Mouse (Mus musculus) frontal cortex, postnatal 36 days (tissue): ENCODE data around the gene Cap2.

Experiments
- DNase-seq, 2 experiments: peaks; one replicate each; pipeline ENCODE4 v3.0.0; 2022; ENCODE audit warnings: low spot score in 2 of 2

The Cap2 gene

DNA sequence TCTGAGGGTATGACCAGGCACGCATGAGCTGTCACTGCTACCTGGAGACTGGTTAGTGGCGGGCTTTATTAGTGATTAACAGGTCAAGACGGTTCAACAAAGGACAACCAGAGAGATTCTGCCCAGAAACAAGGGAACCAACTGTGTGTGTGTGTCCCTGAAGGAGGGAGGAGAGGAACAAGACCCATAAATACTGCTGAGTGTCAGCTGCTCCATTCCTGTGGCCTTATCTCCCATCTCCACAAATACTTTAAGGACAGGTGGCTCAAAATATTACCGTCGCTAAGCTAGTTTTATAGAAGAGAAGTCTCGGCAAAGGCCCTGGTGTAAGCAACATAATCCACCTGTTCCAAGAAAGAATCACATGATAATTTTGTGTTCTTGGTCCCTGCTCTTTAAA lies 127.7 kb downstream of the Cap2 start:
- DNase-seq = no peak

DNA sequence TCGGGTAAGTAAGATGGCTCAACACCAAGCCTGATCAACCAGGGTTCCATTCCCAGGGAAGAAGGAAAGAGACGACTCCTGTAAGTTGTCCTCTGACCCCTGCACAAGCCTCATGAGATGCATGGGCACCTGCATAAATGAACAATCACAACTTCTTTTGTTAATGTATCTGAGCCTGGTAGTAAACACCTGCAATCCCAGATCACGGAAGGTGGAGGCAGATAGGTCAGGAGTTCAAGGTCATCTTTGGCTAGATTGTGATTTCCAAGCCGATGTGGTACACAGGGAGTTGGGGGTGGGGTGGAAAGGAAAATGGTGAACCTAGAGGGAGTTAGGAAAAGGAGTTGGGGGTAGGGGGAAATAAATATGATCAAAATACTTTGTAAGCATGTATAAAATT lies 131.1 kb downstream of the Cap2 start:
- DNase-seq = no peak

DNA sequence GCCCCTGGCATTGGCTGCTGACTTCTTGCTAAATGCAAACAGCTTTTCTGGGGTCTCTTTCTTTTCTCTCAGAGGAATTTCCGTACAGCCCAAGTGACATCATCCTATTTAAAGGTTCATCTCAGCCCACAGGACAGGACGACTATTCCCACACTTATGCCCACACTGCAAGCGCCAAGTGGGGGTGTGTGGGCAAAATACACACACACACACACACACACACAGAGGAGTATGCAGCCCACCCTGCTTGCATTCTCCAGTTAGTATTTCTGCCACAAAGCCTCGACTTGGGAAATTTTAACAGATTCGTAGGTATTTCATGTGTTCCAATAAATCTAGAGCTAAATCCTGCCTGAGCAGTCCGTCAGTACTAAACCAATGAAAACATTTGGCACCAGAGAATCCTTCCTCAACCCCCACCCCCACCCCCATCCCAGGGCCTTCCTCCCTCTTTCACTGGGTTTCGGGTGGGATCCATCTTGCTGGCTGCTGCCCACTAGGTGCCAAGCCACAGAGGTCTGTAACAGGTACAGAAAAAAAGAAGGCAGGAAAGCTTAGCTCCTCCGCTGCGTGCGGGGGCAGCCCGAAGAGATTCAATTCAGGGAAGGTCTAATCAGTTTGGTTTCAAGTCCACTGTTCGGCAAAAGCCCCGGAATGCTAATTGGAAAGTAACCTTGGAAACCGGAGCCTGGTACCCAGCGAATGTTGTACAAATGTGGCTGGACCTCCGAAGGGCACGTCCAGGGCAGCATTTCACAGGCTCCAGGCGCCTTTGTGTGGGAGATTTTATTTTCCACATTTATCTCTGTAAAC lies 131.9 kb downstream of the Cap2 start:
- peak; percentile 49 to 66 for DNase-seq

DNA sequence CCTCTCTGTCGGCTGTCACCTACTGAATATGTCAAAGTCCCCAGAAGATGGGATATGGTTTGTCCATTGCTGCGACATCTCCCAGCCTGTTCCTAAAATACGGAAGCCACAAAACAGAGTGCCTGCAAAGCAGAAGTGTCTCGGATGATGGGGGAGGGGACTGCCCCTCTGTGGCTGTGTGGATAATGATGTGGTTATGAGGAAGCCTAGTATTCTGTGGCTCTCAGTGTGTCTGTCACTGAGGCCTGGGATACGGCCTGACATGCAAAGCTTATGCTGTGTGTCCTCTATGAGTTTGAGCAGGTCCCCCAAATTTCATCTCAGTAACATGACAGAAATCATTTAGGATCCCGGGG lies 132.5 kb downstream of the Cap2 start:
- DNase-seq = peak in 1 of 2 experiments; percentile 43

DNA sequence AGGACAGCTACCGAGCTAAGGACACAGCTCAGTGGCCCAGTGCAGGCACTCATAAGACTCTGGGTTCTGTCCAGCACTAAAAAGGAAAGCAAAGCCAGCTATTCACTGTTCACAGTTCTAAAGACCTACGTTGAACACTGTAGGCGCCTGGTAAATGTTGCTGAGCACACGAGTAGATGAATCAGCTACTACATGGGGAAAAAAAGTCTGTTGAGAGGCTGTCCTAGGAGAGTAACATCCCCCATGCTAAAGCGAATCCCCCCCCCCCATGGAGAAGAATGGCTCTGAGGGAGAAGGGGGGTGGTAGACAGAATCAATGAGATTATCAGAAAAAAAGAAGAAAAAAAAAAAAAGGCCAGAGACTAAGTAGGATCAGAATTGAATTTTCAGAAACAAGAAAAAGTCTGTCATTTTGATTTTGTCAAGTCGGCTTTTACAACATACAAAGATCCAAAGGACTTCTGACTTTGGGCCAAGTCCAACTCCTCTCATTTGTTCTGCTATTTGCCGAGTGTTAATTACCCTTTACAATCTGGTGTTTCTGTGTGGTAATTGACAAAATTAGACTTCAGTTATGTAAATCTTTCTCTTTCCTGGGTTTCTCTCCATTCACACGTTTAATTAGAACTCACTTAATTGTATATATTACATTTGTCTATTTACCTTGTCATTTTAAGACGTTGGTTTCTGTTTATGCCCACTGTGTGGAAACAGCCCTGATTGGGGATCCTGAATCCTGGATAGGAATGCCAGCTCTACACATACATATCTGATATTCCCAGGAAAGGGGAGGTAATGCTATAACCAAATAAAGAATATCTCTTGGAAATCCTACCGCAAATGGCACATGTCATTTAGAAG lies 139.2 kb downstream of the Cap2 start:
- no peak for DNase-seq

DNA sequence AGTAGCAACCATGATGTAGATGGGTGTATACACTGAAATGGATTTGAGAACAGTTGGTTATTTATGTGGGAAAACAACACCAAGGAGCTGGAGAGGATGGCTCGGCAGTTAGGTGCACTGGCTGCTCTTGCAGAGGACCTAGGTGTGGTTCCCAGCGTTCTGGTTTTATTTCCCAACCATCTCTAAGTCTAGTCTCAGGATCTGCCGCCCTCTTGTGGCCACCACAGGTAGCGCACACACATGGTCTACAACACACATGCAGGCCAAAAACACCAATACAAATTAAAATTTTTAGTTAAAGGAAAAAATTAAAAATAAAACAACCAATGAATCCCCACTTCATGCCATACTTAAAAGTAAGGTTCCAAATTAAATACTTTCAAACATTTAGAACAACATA lies 140.7 kb downstream of the Cap2 start:
- DNase-seq = no peak

DNA sequence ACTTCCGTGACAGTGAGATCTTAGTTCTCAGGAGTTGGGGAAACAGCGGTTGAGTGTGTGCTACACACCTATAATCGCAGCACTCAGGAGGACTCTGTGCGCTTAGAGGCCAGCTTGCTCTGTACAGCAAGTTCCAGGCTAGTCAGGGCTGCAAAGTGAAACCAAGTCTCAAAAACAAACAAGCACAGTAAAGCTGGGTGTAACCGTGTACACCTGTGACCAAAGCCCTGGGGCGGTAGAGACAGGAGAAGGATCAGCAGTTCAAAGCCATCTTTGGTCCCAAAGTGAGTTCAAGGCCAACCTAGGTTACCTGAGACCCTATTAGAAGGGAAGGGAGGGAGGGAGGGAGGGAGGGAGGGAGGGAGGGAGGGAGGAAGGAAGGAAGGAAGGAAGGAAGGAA lies 142.5 kb downstream of the Cap2 start:
- no peak for DNase-seq

DNA sequence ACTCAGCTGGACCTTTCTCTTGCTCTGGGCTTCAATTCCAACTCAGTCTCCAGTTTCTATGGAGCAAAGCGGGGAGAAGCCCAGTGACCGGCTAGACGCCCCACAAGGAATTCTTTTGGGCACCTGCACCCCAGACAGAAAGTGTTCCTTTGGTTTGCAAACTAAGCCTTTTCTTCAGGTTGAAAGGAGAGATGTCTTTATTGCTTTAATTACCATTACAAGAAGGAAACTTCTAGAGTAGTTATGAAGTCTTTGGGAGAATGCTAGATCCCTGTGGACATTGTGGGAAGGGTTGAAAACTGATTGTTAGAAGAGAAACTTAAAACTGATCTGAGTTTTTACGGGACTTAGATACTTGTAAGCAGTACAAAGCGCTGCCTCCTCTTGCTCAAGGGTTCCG lies 143.8 kb downstream of the Cap2 start:
- DNase-seq = no peak

DNA sequence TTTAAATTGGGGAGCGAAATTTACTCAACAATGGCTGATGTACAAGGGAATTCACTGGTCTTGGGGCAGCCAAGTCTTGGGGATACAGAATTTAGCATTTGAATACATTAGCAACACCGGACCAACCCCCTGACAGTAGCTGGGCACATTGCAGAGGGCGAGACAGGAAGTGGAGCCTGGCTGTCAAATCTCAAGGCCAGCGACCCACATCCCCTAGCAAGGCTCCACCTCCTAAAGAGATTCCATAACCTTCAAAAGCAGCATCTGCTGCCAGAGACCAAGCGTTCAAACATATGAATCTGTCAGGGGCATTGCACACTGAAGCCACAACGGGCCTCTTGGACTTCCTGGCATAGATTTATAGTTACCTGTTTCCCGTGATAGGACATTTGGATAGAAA lies 150.2 kb downstream of the Cap2 start:
- no peak for DNase-seq

DNA sequence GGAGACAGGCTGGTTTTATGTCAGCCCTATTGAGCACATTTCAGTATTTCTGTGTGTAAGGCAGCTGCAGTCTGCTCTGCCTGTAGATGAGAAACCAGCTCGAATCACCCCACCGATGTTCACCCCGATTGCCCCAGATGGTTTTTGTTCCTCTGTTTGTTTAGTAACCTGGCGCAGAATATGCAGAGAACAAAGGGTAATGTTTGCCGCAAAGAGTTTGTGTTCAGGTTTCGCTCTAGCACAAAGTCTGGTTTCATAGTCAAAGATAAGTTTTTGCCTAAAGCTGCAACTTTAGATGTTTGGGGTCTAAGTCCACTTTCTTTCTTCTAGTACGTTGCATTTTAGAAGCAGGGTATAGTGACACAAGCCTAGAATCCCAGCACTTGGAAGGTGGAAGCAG lies 151.0 kb downstream of the Cap2 start:
- no peak for DNase-seq

DNA sequence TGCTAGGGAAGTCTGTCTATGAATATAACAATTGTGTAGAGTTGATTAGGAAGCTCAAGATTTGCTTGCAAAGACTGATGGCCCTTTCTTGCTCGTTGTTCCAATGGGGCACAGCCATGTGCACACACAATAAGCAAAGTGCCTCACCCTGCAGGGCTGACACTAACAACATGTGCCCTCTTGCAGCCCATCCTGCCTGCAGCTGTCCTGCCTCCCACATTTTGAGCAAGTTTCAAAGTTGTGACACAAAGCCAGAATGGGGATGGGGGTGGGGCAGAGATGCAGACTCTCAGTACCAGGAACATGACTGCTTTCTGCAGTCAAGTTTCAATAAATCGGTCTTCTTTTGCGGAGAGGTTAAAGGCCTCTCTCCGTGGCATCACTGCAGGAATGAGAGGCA lies 152.0 kb downstream of the Cap2 start:
- DNase-seq = no peak

DNA sequence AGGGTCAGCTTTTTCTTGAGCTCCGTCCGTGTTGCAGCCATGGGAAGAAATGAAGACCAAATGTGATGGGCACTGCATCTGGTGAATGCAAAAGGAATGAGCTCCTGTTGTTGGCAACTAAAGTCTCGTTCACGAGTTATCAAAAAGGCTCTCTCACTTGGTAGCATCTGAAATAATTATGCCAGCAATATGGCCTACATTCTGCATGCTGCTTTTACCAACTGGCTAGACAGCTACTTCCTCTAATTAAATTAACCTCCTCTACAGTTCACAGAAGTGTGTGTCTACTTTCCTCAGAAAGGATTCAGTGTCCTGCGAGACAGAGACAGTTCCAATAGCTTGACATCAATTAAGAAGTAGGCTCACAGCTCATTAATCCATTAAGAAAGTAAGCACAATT lies 152.9 kb downstream of the Cap2 start:
- no peak for DNase-seq

DNA sequence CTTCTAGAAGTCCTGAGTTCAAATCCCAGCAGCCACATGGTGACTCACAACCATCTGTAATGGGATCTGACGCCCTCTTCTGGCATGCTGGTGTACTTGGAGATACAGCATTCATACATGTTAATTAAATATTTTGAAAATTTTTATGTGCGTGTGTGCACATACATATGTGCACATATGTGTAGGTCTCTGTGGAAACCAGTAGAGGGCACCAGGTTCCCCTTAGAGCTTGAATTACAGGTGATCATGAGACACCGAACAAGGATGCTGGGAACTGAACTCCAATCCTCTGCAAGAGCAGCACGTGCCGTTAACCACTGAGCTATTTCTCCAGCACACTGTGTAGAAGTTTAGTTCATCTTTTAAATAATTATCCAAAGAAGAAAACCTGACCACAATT lies 157.6 kb downstream of the Cap2 start:
- DNase-seq = no peak

DNA sequence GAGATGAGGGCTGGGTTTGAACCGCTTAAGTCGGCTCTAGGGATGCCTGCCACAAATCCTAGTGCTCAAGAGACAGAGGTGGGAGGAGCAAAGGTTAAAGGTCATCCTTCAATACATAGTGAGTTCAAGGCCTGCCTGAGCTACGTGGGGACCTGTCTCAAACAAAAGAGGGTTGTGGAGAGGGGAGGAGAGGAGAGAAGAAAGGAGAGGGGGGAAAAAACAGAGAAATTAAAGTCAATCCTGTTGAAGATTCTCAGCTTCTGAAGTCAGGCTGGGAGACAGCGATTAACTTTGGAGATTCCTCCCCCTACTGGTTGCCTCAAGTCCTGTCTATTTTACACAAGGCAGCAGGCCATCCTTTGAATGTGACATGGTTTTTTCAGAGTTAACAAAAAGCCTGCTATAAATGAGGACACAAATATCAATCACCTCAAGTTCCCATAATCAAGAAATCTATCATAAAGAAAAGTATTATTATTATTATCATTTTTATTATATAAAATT lies 161.9 kb downstream of the Cap2 start:
- DNase-seq = peak in 1 of 2 experiments; percentile 52

DNA sequence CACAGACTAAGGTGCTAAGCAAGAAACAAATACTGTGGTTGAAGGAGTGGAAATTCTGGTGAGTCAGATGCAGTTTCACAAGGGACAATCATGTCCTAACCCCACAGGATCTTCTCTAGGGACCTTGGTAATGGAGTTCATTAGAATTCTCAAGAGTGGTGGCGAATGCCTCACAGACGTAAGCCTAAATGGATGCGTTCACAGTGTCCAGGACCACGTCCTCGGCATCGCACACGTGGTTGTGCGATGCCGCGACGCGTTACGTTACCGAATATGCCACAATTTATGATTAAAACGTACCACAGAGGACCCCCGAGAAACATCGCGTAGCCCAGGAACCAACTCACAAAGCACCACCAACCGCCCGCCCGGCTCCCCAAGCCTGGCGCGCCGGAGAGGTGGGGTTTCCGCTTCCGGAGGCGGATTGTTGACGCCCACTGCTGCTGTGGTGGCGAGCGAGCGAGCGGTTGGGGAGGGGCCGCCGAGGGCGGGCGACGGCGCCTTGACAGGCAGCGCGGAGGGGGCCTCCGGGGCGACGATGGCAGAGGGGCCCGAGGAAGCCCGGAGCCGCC lies 167.5 kb downstream of the Cap2 start, which contains the start of gene Fam8a1:
Gene Fam8a1, plus strand, starts transcription at position 475 of the 572 bp plus-strand sequence.
- DNase-seq = peak; percentile 91 to 92

DNA sequence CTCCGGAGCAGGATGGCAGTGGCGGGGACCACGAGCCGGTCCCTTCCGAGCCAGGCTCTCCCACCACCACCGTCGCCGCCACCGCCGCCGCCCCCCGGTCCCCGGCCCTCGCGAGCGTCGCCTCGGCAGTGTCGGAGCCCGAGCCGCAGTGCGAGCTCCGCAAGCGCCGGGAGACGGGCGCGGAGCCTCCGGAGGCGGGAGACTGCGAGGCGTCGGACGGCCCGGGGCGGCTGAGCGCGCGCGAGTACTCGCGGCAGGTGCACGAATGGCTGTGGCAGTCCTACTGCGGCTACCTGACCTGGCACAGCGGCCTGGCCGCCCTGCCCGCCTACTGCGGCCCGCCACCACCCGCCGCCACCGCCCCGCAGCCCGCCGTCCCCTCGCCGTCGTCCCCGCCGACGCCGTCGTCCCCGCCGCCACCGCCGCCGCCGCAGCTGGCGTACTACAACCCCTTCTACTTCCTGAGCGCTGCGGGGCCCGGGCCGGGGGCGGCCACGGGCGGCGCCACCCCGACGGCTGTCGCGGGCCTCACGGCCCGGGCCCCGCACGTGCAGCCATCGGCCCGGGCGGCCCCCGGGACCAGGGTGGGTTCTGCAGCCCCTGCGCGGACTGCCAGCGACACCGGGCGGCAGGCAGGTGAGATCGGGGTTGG lies 168.1 kb downstream of the Cap2 start:
- no peak for DNase-seq

DNA sequence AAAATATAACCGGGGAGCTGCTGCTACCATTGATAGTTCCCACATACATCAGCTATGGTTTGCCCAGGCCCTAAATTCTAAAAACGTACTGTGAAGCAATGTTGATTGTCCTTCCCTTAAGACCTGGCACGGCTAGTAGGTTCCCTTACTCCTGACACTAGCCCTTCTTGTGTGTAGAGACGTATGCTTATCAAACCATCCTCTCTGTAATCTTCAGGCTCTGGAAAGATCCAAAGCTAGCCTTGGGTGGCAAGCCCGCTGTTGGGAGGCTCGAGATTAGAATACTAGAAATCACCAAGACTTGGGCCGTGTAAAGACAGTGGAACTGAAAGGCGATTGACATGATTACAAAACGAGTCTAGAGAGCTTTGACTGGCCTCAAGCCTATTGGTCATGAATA lies 168.9 kb downstream of the Cap2 start:
- no peak for DNase-seq

DNA sequence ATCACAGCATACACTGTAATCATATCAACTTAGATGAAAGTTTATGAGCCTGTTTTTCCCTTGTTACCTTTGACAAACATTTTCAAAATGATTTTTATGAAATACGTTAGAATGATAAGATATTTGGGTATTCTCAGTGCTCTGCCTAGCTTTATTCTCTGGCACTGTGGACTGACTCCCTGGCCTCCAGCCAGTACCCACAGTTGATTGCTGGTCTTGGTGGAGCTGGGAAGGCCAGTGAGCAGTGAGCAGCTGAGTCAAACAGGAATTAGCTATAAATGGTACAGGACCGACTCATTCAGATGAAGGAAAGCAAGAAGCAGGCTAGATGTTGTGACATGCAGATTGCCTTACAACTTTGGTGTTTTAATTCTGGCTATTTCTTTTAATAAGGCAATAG lies 173.0 kb downstream of the Cap2 start:
- DNase-seq = no peak

DNA sequence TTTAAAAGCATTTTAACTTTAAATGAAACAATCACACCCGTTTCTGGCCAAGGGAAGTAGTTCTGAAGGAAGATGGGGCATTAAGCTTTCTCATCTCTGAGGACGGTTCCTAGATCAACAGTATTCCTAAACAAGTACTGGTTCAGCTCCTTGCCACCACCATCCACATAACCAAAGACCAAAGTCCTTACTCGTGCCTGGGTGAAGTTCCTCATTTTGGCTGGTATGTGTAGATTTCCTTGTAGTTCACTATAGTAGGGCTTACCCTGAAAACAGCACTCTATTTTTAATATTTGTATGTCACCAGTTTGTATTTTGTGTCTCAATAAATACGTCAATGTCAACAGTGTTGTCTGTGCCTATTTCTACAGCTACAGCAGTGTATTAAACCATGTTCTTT lies 176.1 kb downstream of the Cap2 start:
- DNase-seq = no peak

DNA sequence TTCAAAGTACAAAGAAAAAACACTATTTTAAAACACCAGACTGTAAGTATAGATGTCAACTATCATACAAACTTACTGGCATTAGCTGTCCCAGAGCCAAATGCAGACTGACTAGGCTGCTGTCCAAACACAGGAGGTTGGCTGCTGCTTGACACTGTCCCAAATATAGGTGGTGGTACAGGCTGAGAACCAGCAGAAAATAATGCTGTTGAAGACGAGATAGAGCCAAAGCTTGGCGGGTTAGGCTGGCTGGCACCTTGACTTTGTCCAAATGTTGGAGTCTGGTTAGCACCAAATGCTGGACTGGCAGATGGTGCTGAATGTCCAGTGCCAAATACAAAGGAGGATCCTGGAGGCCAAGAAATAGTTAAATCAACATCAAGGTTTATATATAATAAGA lies 181.3 kb downstream of the Cap2 start:
- DNase-seq = no peak

DNA sequence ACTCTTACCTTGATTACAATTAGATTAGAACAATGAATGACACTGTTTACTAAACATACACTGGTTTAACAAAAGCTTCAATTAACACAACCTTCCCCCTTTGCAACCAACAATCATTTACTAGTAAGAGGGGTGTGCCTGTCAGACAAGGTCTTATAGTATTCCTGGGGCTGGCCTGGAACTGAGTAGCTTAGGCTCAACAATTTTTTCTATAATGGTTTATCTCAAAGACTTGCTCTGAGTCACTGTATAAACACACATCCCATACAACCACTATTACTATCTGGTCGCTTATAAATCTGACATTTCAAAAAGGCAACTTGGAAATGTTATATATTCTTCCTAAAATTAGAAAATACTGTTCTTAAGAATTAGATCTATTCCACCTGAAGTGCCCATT lies 181.7 kb downstream of the Cap2 start:
- no peak for DNase-seq
